Mouse (Mus musculus) ovary, adult 18-20 months (tissue): ENCODE results near the gene Trpm3.

ENCODE experiments used
- DNase-seq: peaks from one replicate; pipeline ENCODE4 v3.0.0; 2022; ENCODE audit warnings: low spot score, mixed read lengths

Trpm3 gene

GRCm38 (mm10) chr19:22754071-22754470 lies 615.2 kb downstream of the Trpm3 start:
- no peak for DNase-seq

- no peak for DNase-seq
Observed at GRCm38 (mm10) chr19:22754498-22754897, 615.7 kb downstream of the Trpm3 start.

GRCm38 (mm10) chr19:22758496-22758895 lies 619.6 kb downstream of the Trpm3 start:
- DNase-seq, result no peak

- no peak for DNase-seq
Observed at GRCm38 (mm10) chr19:22768242-22768641, 629.4 kb downstream of the Trpm3 start.

GRCm38 (mm10) chr19:22775191-22775695 lies 636.4 kb downstream of the Trpm3 start:
- no peak for DNase-seq

- no peak for DNase-seq
Observed at GRCm38 (mm10) chr19:22780192-22780843, 641.5 kb downstream of the Trpm3 start.

- DNase-seq, result no peak
Observed at GRCm38 (mm10) chr19:22781579-22781978, 642.7 kb downstream of the Trpm3 start.

- DNase-seq, result no peak
Observed at GRCm38 (mm10) chr19:22783745-22784144, 644.9 kb downstream of the Trpm3 start.

GRCm38 (mm10) chr19:22789753-22790152 lies 650.9 kb downstream of the Trpm3 start:
- no peak for DNase-seq

GRCm38 (mm10) chr19:22796996-22797395 lies 658.1 kb downstream of the Trpm3 start:
- DNase-seq, result no peak

- DNase-seq, result peak; percentile 11
Observed at GRCm38 (mm10) chr19:22800471-22800870, 661.6 kb downstream of the Trpm3 start.

- no peak for DNase-seq
Observed at GRCm38 (mm10) chr19:22803396-22803795, 664.5 kb downstream of the Trpm3 start.

GRCm38 (mm10) chr19:22804311-22804710 lies 665.5 kb downstream of the Trpm3 start:
- DNase-seq, result no peak

GRCm38 (mm10) chr19:22810247-22810646 lies 671.4 kb downstream of the Trpm3 start:
- no peak for DNase-seq

GRCm38 (mm10) chr19:22821741-22822140 lies 682.9 kb downstream of the Trpm3 start:
- DNase-seq, result no peak

- DNase-seq, result no peak
Observed at GRCm38 (mm10) chr19:22823491-22823981, 684.7 kb downstream of the Trpm3 start.

GRCm38 (mm10) chr19:22825812-22826211 lies 687.0 kb downstream of the Trpm3 start:
- DNase-seq, result no peak

GRCm38 (mm10) chr19:22828198-22828742 lies 689.4 kb downstream of the Trpm3 start:
- no peak for DNase-seq

GRCm38 (mm10) chr19:22841081-22842040 lies 702.5 kb downstream of the Trpm3 start:
- DNase-seq, result no peak

- DNase-seq, result no peak
Observed at GRCm38 (mm10) chr19:22842697-22843096, 703.9 kb downstream of the Trpm3 start.

GRCm38 (mm10) chr19:22847696-22848095 lies 708.9 kb downstream of the Trpm3 start:
- no peak for DNase-seq

- DNase-seq, result no peak
Observed at GRCm38 (mm10) chr19:22848251-22848650, 709.4 kb downstream of the Trpm3 start.
